Mouse (Mus musculus) splenic B cell, adult 2 months (primary cell): ENCODE results near the gene Gper1.

Experiments used
- DNase-seq: peaks from one replicate; pipeline ENCODE4 v3.0.0-alpha.2; 2011; ENCODE audit warnings: low read depth, low spot score
- H3K27me3 ChIP-seq: 2 replicates; pipeline ENCODE4 v1.6.1; 2012; ENCODE audit warnings: mild to moderate bottlenecking, low read length, moderate library complexity, mixed read lengths; ENCODE audit not compliant: control insufficient read depth, poor library complexity, insufficient read depth, severe bottlenecking
- H3K36me3 ChIP-seq: 2 replicates; pipeline ENCODE4 v1.6.1; 2012; ENCODE audit warnings: mild to moderate bottlenecking, low read length, moderate library complexity, mixed read lengths; ENCODE audit not compliant: control insufficient read depth, poor library complexity, insufficient read depth, severe bottlenecking

The Gper1 gene

DNA sequence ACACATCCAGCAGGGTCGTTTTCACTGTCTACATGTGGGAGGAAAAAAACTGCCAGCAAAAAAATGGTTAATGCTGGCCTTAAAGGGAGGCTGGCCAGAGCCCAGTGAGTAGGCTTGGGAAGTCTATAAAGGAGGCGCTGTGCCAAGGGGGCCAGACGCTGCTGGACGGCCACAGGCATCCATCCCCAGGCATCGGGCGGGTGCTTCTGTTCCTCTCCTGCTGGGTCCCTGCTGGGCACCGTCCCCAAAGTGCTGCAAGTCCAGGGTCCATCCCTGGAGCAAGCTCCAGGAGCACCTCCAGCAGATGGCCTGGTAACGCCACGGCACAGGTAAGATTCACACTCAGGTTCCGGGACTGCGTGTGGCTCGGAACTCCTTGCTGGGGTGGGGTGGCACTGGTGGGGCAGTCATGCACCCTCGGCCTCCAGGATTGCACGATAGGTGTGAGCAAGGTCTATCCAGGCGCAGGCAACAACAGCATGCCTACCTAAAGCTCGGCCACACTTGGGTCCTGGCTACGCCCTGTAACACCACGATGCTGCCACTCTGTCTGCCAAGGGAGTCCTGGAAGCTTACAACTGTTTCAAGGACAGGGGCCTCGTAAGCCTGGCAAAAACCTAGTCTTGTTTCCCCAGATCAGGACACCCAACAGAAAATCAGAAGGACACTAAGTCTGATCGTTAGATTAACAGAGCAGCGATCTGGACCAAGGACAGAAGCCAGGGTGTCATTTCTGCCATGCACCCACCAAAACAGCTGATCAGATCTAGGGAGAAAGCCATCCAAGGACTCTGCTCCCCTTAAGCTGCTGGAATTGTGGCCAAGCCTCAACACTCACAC lies at the start of gene Gper1:
Gene Gper1 (plus strand): TSS at position 126 of the 840 bp plus-strand sequence.
- Histone ChIP-seq H3K27me3 (no peaks in the 10 kb centered on the region), H3K36me3 (no peaks in the 10 kb centered on the region)
- DNase-seq, result no peak

DNA sequence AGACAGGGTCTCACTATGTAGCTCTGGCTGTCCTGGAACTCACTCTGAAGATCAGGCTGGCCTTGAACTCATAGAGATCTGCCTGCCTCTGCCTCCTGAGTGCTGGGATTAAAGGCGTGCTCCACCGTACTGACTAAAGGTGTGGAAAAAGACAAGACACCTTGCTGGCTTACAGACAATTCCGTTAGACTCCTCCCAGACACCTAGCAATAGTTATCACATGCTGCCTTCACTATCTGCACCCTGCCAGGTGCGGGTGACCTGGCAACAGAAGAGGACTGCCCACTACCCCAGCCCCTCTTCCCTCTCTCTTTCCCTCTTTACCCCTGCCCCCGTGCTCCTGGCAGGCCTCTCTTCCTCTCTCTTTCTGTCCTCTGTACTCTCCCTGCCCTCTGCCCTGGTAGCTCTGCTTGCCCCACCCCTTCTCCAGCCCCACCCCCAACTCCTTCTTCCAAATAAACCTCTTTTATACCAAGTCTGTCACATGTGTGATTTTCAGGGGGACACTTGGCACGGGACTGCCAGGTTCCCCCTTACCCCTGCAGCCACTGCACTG lies 49.0 kb upstream of the Gper1 start:
- no peaks in the 10 kb centered on the region for H3K36me3 ChIP-seq
- DNase-seq, result no peak
- H3K27me3 ChIP-seq, result no peaks in the 10 kb centered on the region

DNA sequence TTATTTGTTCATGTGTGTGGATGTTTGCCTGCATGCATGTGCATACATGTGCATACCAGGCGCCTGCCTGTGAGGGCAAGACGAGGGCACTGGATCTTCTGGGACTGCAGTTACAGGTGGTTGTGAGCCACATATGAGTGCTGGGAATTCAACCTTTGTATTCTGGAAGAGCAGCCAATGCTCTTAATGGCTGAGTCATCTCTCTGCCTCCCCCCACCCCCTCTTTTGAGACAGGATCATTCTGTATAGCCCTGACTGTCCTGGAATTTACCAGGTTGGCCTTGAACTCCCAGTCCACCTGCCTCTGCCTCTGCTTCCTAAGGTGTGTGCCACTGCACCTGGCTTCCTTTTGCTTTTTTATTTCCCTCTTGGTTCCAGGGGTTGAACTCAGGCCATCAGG lies 48.1 kb upstream of the Gper1 start:
- Histone ChIP-seq H3K27me3 (no peaks in the 10 kb centered on the region), H3K36me3 (no peaks in the 10 kb centered on the region)
- no peak for DNase-seq

DNA sequence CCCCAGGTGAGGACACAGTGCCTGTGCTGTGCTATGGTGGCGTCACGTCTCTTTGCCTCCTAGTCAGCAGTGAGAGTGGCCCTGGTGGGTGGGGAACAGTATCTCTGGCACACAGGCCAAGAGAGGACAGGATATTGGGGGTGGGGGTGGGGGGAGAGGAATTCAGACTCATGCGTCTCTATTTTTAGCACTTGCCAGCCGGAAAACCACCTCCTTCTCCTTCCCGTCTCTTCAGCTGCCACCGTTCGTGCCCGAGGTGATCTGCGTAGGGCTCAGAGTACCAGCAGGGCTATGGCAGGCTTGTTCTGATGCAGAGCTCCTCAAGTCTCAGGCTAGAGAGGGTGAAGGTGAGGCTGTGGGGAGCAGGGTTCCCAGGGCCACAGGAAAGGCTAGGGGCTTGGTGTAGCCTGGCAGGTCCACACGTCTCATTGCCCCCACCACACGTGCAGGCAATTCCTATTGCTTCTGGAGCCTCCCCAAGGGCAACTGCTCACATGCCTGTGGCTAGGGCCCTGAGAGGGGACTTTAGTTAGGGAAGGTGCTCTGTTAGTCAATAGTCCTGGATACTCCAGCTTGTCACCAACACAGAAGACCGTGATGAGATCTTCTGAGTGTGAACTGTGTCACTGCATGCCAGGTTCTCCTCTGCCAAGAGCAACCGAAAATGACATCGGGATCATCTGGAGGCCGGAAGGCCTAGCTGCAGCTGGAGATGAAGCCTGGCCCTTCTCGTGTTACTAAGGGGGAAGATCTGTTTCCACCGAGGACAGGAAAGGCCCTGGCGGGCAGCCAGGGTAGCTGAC lies 45.3 kb upstream of the Gper1 start, which contains the start of gene Gpr146:
Gene Gpr146 (plus strand): TSS at position 230 of the 803 bp plus-strand sequence.
- DNase-seq, result no peak
- Histone ChIP-seq H3K36me3 (no peaks in the 10 kb centered on the region), H3K27me3 (no peaks in the 10 kb centered on the region)

DNA sequence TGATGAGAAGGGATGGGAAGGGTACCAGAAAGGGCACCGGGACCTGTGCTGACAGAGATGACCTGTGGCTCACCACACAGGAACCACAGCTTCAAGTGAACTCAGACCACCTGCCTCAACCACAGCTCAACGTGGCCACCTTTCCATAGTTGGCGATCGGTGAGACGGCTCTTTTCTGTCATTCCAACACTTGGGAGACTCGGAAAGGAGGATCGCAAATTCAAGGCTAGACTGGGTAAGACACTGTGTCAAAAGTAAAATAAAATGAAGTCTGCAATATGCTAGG lies 44.7 kb upstream of the Gper1 start:
- no peak for DNase-seq
- H3K36me3 ChIP-seq, result no peaks in the 10 kb centered on the region
- no peaks in the 10 kb centered on the region for H3K27me3 ChIP-seq

GRCm38 (mm10) chr5:139378986-139379629 lies 43.8 kb upstream of the Gper1 start:
- Histone ChIP-seq H3K36me3 (no peaks in the 10 kb centered on the region), H3K27me3 (no peaks in the 10 kb centered on the region)
- DNase-seq, result no peak

GRCm38 (mm10) chr5:139379771-139380384 lies 43.1 kb upstream of the Gper1 start:
- H3K27me3 ChIP-seq, result no peaks in the 10 kb centered on the region
- H3K36me3 ChIP-seq, result no peaks in the 10 kb centered on the region
- DNase-seq, result no peak

- no peaks in the 10 kb centered on the region for H3K27me3 ChIP-seq
- no peaks in the 10 kb centered on the region for H3K36me3 ChIP-seq
- DNase-seq, result peak; percentile 85
Observed at GRCm38 (mm10) chr5:139380385-139381248, 42.3 kb upstream of the Gper1 start.

- peak; percentile 57 for DNase-seq
- Histone ChIP-seq H3K27me3 (no peaks in the 10 kb centered on the region), H3K36me3 (no peaks in the 10 kb centered on the region; the same call in 1 of the 2 replicates)
Observed at GRCm38 (mm10) chr5:139381586-139382513, 41.1 kb upstream of the Gper1 start.

DNA sequence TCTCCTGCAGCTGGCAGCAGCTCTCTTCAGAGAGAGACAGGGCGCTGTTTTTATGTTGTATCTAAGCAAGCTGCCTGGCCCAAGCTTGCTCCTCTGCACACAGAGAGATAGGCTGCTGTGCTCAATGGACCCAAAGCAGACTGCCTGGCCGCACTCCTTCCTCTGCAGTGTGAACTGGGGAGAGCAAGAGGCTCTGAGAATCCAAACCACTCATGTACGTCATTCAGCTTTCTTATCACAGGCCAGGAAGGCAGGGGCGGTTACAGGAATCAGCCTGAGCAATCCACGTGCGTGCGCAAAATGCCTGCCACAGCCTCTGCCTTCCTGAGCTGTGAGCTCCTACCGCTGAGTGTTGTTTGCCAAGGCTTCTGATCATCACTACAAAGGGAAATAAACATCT lies 40.2 kb upstream of the Gper1 start:
- Histone ChIP-seq H3K36me3 (no peaks in the 10 kb centered on the region; the same call in 1 of the 2 replicates), H3K27me3 (no peaks in the 10 kb centered on the region)
- peak; percentile 49 for DNase-seq

GRCm38 (mm10) chr5:139383234-139383633 lies 39.7 kb upstream of the Gper1 start:
- no peaks in the 10 kb centered on the region; the same call in 1 of the 2 replicates for H3K36me3 ChIP-seq
- no peak for DNase-seq
- no peaks in the 10 kb centered on the region for H3K27me3 ChIP-seq

- no peak for DNase-seq
- Histone ChIP-seq H3K36me3 (no peaks in the 10 kb centered on the region; the same call in 1 of the 2 replicates), H3K27me3 (no peaks in the 10 kb centered on the region)
Observed at GRCm38 (mm10) chr5:139384531-139384930, 38.4 kb upstream of the Gper1 start.

GRCm38 (mm10) chr5:139386047-139386446 lies 36.9 kb upstream of the Gper1 start:
- no peak for DNase-seq
- H3K27me3 ChIP-seq, result no peaks in the 10 kb centered on the region
- no peaks in the 10 kb centered on the region; the same call in 1 of the 2 replicates for H3K36me3 ChIP-seq
